Mouse (Mus musculus) left cerebral cortex, postnatal 25 days (tissue): ENCODE measurements at regions not wholly inside any gene's neighbourhood (a gene's known extent, or its start where the extent isn't known, plus 50 kb on each side); places are given as distances from the start of the nearest gene placed in this dataset.
A peak's percentile ranks its signal among the peaks of the same experiment; 100 is the strongest.

Source experiments
- DNase-seq, 2 experiments: peaks; one replicate each; pipeline ENCODE4 v3.0.0; 2022; ENCODE audit warnings: low spot score in 2 of 2, mixed read lengths in 1 of 2
- intact Hi-C: fragments of 180-260 bp; cut with DNase I; formaldehyde crosslinking; loops from one replicate; pipeline ENCODE4 v1.15.1; 2025

DNA sequence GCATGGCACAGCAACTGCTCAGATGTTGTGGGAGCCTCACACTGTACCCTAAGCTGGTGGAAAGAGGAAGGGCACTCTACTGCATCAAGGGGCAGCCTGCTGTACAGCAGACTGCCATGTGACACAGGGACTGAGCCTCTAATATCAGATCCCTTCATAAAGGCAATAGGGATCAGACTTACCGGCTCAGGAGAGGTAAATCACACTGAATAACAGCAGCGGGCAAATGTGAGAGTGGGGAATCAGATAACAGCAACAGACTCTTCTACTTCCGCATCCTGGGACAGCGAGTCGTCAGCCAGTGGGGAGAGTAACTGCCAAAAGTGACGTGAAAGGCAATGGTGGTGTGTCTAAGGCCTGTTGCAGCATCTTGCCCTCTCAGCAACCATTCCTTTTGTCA lies 339.0 kb downstream of the Agtpbp1 start:
- intact Hi-C loops: no loop called here
- DNase-seq: no peak

DNA sequence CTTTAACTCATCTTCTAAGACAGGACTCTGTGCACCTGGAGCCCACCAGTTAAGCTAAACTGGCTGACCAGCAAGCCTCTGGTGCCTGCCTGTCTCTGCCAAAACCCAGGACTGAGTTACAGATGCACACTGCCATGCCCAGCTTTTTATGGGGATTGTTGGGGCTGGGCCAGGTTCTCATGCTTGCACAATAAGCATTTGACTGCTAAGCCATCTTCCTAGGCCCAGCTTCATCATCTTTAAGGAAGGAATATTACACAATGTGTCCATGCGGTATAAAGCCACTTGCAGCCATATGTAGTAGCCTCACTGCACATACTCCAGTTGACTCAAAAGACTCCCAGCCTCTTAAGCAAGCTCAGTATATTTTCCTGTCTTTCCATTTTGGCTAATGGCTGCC lies 340.4 kb downstream of the Agtpbp1 start:
- no peak for DNase-seq
- intact Hi-C loops: no loop called here

DNA sequence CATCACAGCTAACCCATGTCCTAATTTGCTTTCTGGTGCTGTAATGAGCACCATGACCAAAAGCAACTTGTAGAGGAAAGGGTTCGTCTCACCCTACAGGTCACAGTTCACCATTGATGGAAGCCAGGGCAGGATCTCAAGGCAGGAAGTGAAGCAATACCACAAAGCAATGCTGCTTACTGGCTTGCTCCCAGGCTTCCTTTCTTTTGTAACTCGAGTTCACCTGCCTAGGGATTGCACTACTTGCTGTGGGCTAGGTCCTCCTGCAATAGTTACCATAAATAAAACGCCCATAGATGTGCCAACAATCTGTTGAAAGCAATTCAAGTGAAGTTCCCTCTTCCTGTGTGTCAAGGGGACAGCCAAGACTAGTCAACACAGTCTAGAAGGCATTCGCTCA lies 342.4 kb downstream of the Agtpbp1 start:
- DNase-seq: no peak

DNA sequence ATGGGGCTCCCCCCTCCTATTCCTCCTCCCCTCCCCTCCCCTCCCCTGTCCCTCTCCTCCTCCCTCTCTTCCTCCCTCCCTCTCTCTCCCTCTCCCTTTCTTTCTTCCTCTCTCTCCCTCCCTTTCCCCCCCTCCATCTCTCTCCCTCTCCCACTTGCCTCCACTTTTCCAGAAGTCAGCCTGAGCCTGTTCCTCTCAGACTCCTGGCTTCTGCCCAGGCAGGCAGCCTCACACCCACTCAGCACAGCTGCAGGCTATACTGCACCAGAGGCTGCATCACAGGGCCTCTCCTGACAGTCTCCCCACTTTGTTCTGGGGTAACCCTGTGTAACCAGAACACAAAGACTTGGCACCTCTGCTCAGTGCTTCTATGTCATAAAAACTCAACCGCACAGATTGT lies 346.3 kb downstream of the Agtpbp1 start:
- intact Hi-C loops: no loop called here

More for the DNA sequence above, 342.4 kb downstream of the Agtpbp1 start:
- intact Hi-C loops: no loop called here

DNA sequence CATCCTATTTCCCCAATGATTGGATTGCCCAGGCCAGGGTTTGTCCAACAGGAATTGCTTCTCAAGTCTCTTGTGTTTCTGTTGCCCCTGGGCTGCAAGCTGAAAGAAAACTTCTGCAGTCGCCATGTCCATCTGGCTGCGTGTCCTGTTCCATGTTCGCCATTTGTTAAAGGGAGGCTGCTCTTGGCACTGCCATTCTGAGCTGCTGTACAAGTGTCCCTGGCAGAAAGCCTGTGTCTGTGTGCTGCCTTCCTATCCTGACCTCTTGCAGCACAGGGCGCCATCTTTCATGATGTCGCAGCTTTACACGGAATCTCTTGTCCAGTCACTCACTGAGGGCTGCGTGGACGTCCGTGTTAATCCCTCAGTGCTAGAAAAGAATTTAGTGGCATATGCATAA lies 349.2 kb downstream of the Agtpbp1 start:
- intact Hi-C loops: no loop called here
- no peak for DNase-seq

More for the DNA sequence above, 346.3 kb downstream of the Agtpbp1 start:
- peak; percentile 70 to 92 for DNase-seq

DNA sequence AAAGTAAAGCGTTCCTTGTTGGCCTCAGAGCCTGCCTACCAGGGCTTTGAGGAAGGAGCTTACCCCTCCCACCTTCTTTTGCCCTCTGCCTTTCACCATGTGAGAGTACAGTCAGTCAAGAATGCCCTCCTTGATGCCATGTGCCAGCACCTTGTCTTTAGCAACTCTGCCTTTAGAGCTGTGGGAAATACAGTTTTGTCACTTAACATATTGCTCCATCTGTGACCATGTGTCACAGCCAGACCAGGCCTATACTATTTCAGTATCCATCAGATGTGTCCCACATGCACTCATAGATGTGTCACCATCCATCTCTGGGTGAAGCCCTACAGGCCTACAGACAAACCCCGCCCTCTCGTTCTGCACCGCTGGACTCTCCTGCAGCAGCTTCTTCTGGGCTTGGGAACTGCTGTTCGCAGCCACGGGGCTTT lies 355.9 kb downstream of the Agtpbp1 start:
- no peak for DNase-seq
- intact Hi-C loops: no loop called here

DNA sequence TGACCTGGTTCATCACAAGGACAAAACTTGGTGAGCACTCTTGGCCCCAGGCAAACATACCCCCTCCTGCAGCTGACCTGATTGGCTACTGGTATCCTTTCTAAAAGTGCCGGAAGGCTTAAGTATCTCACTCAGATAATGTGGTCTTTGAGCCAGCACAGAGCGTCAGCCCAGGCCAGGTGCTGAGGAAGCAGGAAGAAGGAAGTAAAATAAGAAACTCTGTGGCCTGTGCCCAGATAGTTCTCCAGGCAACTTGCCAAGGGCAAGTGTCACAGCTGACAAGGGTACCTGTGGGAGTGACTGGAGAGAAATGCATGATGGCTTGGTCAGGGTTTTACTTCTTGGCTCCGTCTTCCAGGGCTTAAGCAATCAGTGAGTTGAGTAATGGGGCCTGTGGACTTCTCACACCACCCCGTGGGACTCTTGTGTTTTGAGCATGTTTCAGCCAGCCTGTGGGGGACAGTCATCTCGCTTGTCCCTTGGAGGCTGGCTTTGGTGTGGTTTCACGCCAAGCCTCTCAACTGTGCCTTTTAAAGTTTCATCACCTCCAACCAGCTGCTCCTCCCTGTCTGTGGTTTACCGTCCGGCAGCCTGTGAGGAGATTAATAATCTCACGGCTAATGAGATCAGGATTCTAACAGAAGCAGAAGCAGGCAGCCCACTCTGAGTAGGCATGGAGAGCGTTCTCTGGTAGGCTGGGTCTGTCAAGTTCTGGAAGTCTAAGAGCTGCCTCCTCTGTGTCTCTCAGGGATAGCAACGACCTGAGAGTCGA lies 356.8 kb downstream of the Agtpbp1 start:
- intact Hi-C loops: no loop called here
- no peak for DNase-seq

DNA sequence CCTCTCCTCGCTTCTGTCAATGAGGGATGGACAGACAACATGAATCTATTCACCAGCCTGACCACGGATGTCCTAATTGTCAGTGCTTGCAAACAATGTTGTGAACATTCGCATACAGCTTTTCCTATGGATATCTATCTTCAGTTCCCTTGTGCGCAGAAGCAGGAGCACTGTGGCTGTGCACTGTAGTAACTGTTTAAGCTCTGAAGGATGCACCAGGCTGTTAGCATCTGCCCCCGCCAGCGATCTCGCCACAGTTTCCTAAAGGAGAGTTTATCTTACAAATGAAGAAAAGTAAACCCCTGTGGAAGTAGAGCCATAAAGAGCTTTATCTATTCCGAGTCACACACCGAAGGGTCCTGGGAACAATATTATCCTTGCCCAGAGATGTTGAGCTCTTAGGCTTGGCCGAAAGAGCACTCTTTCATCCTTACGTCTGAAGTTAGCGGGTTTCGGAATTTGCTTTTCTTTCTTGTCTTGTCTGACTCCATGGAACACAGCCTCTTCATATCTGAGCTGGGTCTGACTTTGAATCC lies 357.4 kb downstream of the Agtpbp1 start:
- DNase-seq: no peak
- intact Hi-C loops: no loop called here

DNA sequence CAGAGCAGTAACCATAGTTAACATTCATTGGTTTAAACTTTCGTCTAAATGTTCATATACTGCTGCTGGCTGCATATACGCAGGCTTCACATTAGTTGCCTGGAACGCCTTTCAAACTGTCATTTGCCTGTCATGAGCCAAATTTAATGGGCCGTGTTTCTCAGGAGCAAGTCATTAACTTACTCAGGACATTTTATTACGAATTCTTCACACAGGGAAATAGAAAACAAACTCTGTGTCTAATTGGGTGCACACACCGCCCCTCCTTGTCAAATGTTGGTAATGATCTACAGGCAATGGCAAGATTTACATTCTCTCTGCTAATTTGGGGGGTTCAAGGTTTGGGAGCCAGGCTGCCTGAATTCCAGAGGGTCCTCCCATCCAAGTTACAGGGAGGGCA lies 364.4 kb downstream of the Agtpbp1 start:
- DNase-seq: no peak
- intact Hi-C loops: no loop called here

DNA sequence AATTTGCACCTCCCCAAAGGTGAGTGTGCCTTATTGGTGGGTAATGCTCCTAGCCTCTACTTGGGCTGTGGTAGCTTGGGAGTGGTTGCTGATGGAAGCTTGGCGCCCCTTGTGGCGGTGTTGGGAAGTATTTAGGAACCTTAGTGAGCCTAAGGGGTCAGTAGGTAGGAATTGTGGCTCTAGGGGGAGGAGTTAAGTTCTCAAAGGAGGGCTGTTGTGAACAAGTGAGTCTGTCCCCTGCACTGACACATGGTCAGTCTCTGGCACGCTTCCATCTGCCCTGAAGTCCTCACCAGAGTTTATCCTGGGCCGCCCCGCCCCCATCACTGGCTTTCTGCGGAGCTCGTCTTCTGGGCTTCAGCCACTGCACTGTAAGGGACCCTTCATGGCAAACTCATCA lies 364.9 kb downstream of the Agtpbp1 start:
- intact Hi-C loops: no loop called here
- peak in 1 of 2 experiments; percentile 34 for DNase-seq

DNA sequence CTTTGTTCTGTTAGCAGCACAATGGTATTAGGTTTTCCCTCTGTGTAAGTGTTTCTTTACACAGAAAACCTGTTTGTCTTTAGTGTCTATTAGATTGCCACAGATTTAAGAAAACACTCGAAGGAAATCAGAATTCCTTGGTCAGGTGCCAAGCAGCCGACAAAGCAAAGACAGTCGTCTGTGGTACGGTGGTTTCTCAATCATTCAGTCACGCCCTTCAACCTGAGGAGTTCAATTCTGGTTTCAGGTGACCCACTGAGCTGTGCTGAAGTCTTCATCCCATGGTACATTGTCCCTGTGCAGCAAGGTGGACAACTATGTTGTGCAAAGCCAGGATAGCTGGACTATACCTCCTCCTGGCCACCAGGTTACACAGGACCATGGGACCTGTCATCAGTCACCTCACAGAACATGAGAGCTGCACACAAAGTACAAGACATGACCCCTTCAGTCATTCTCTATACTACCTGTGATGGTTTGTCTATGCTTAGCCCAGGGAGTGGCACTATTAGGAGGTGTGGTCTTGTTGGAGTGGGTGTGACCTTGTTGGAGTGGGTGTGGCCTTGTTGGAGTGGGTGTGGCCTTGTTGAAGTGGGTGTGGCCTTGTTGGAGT lies 368.2 kb downstream of the Agtpbp1 start:
- DNase-seq: no peak
- intact Hi-C loops: loop anchor here (10.0 kb wide), 1 partner anchor 282 kb away; no protein-coding TSS in a partner anchor

DNA sequence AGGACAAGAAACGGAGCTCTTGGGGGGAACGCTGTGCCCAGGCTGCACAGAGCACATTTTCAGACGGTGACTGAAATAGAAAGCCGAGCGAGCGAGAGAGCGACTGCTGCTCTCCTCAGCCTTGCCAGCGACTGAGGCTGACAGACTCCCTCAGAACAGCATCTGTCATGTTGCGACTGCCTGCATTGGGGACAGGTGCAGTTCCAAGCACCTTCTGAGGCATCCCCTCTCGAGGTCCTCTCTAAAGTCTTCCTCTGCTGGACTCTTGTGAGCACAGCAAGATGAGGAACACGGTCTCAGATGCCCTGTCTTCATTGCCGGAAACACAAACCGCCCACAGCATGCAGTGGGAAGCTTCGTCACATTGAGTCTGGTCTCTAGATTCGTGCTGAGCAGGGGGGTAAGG lies 372.7 kb downstream of the Agtpbp1 start:
- intact Hi-C loops: loop anchor here (2.0 to 10.0 kb wide), 6 partner anchors 39 to 405 kb away; partner anchors contain the start of gene Ntrk2
- peak; percentile 78 to 95 for DNase-seq

DNA sequence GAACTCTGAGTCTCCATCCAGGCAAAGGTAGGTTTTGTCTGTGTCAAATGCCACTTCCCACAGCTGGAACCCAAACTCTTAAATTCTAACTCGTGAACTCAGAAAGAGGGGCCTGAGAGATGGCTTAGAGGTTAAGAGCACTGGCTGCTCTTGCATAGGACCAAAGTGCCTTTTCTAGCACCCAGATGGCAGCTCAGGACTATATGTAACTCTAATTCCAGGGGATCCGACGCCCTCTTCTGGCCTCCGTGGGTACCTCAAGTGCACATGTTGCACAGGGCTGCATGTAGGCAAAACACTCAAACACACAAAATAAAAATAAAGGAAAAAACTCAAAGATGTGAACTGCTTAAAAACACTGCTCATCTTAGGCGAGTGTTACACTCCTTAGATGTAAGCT lies 374.2 kb downstream of the Agtpbp1 start:
- intact Hi-C loops: loop anchor here (5.0 to 10.0 kb wide), 4 partner anchors 76 to 404 kb away; partner anchors contain the start of gene Ntrk2
- no peak for DNase-seq

DNA sequence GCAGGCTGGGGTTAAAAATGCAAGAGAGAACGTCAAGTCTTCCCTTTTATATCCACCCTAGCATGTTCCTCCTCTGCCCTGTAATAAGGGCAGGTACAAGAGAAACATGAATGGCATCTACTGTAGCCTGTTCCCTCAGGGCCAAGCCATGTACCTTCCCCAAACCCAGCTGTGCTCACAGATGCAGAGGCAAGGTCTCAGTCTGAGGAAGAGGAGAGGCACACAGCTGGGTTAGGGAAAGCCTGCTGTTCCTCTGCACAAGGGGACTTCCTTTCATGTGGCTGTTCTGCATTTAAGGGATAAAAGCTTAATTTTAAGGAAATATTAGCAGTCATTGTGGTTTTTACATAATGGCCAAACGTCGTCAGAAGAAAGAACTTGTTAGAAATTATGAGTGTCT lies 378.8 kb downstream of the Agtpbp1 start:
- intact Hi-C loops: no loop called here
- no peak for DNase-seq

DNA sequence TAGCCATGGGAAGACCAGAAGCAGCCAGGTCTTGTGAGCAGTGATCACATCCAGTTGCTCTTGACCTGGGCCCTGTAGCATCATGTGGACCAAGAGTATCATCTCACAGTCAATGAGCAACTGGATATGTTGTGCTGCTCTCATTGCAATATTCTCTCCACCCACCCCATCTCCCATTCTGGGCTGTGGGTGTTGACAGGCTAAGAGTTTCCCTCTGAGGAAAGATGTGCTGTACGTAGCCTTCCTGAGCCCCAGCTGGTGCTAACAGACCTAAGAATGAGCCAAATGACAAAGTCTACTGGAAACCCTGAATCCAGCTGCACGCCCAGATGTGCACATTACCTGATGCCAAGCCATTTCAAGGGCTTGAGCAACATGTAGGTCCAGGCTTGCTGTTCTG lies 380.5 kb downstream of the Agtpbp1 start:
- peak in 1 of 2 experiments; percentile 66 for DNase-seq
- intact Hi-C loops: no loop called here

DNA sequence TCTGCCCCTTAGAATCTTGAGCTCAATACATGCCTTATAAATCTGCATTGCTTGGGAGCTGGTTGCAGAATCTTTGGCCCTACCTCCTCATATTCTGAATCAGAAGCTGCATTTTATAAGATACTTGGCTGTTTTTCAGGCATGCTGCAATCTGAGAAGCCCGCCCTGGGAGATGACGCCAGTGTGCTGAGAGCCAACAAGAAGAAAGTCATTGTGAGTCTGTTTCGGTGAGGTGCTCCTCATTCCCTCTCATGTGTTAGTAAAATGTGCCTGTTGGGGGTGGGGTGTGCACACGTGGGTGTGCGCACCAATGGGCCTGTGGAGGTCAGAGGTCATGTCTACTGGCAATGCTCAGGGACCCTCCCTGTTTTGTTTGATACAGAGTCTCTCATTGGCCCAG lies 388.7 kb downstream of the Agtpbp1 start:
- peak in 1 of 2 experiments; percentile 25 for DNase-seq
- intact Hi-C loops: no loop called here

DNA sequence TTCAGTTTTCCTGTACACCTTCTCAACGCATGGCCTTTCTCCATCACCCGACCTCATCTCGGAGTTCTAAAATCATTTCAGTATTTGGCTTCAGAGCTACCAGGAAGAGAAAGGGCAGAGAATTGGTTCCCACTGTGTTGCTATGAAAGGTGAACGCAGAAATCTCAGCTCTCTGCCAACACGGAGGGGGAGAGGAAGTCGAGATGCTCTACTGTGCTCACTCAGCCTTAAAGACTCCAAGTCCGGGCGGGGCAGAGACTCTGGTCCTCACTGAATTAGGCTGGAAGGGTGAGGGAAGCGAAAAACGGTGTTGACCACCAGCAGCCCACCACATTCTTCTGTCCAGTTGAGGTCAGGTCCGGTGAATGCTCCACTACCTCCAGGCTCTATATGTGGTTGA lies 382.1 kb downstream of the Ntrk2 start:
- intact Hi-C loops: no loop called here
- DNase-seq: no peak
